Mouse (Mus musculus): Measurements from ENCODE around the gene Hacd3. TPM values are rescaled to one million over a fixed set of nuclear protein-coding genes. Genes with fewer than 3 reads are reported as not detected.

The Hacd3 gene
- polyA plus RNA-seq, 2 experiments, result 41.8 to 53.4 TPM

- 88% methylated on average over 9 of the region's 9 CpGs for WGBS
- Histone ChIP-seq H3K27ac (replicated peaks; ENCODE audit: low read depth, low read length) (no peak overlapping the region), H3K9me3 (ENCODE audit: control insufficient read depth, low read length) (no peaks in the 10 kb centered on the region), H3K4me3 (replicated peaks; ENCODE audit: low read length) (no peak overlapping the region), H3K4me2 (replicated peaks; ENCODE audit: low read depth, low read length, severe bottlenecking) (no peak overlapping the region), H3K36me3 (ENCODE audit: control insufficient read depth, insufficient read depth, low read length) (peaks cover 92% of the 10 kb centered on the region), H3K9ac (ENCODE audit: low read depth, low read length, severe bottlenecking) (no peak overlapping the region), H3K4me1 (ENCODE audit: control insufficient read depth, insufficient read depth, low read length) (no peaks in the 10 kb centered on the region), H3K27me3 (ENCODE audit: control insufficient read depth, insufficient read depth, low read length) (no peaks in the 10 kb centered on the region)
- no peak for TF ChIP-seq POLR2A (IDR thresholded peaks at IDR 0.05; ENCODE audit: borderline replicate concordance, extremely low read depth, insufficient read depth, insufficient read length)
- DNase-seq (ENCODE audit: low spot score) (no peak), ATAC-seq (ENCODE audit: low FRiP score, low read depth) (no peak)
These were observed 35.7 kb downstream of the Hacd3 start for GRCm38 (mm10) chr9:64985807-64986206.

GRCm38 (mm10) chr9:64985037-64985794, 36.3 kb downstream of the Hacd3 start:
- Histone ChIP-seq H3K9ac (ENCODE audit: low read depth, low read length, severe bottlenecking) (no peak overlapping the region), H3K27me3 (ENCODE audit: control insufficient read depth, insufficient read depth, low read length) (no peaks in the 10 kb centered on the region), H3K4me3 (replicated peaks; ENCODE audit: low read length) (no peak overlapping the region), H3K4me2 (replicated peaks; ENCODE audit: low read depth, low read length, severe bottlenecking) (no peak overlapping the region), H3K4me1 (ENCODE audit: control insufficient read depth, insufficient read depth, low read length) (no peaks in the 10 kb centered on the region), H3K9me3 (ENCODE audit: control insufficient read depth, low read length) (no peaks in the 10 kb centered on the region), H3K36me3 (ENCODE audit: control insufficient read depth, insufficient read depth, low read length) (peaks cover 91% of the 10 kb centered on the region), H3K27ac (replicated peaks; ENCODE audit: low read depth, low read length) (no peak overlapping the region)
- TF ChIP-seq POLR2A (IDR thresholded peaks at IDR 0.05; ENCODE audit: borderline replicate concordance, extremely low read depth, insufficient read depth, insufficient read length), result no peak
- DNase-seq (ENCODE audit: low spot score) (no peak), ATAC-seq (ENCODE audit: low FRiP score, low read depth) (no peak)
- WGBS, result 82% methylated on average over 8 of the region's 8 CpGs

- Histone ChIP-seq H3K27ac (replicated peaks; ENCODE audit: low read depth, low read length) (no peak overlapping the region), H3K27me3 (ENCODE audit: control insufficient read depth, insufficient read depth, low read length) (no peaks in the 10 kb centered on the region), H3K4me2 (replicated peaks; ENCODE audit: low read depth, low read length, severe bottlenecking) (no peak overlapping the region), H3K36me3 (ENCODE audit: control insufficient read depth, insufficient read depth, low read length) (peaks cover 93% of the 10 kb centered on the region), H3K9me3 (ENCODE audit: control insufficient read depth, low read length) (no peaks in the 10 kb centered on the region), H3K4me3 (replicated peaks; ENCODE audit: low read length) (no peak overlapping the region), H3K9ac (ENCODE audit: low read depth, low read length, severe bottlenecking) (no peak overlapping the region), H3K4me1 (ENCODE audit: control insufficient read depth, insufficient read depth, low read length) (no peaks in the 10 kb centered on the region)
- DNase-seq (ENCODE audit: low spot score) (no peak), ATAC-seq (ENCODE audit: low FRiP score, low read depth) (no peak)
- 59% methylated on average over 1 of the region's 1 CpGs for WGBS
- no peak for TF ChIP-seq POLR2A (IDR thresholded peaks at IDR 0.05; ENCODE audit: borderline replicate concordance, extremely low read depth, insufficient read depth, insufficient read length)
These were observed 39.6 kb downstream of the Hacd3 start for GRCm38 (mm10) chr9:64981904-64982303.

GRCm38 (mm10) chr9:64980548-64980947, 40.9 kb downstream of the Hacd3 start:
- no peaks in the 10 kb centered on the region for H3K27me3 ChIP-seq (ENCODE audit: control insufficient read depth, insufficient read depth, low read length)
- H3K4me2 ChIP-seq (replicated peaks; ENCODE audit: low read depth, low read length, severe bottlenecking), result no peak overlapping the region
- H3K9me3 ChIP-seq (ENCODE audit: control insufficient read depth, low read length), result no peaks in the 10 kb centered on the region
- no peak overlapping the region for H3K27ac ChIP-seq (replicated peaks; ENCODE audit: low read depth, low read length)
- WGBS, result 82% methylated on average over 3 of the region's 3 CpGs
- no peak for ATAC-seq (ENCODE audit: low FRiP score, low read depth)
- H3K4me3 ChIP-seq (replicated peaks; ENCODE audit: low read length), result no peak overlapping the region
- H3K9ac ChIP-seq (ENCODE audit: low read depth, low read length, severe bottlenecking), result no peak overlapping the region
- H3K36me3 ChIP-seq (ENCODE audit: control insufficient read depth, insufficient read depth, low read length), result peaks cover 94% of the 10 kb centered on the region
- no peak for DNase-seq (ENCODE audit: low spot score)
- TF ChIP-seq POLR2A (IDR thresholded peaks at IDR 0.05; ENCODE audit: borderline replicate concordance, extremely low read depth, insufficient read depth, insufficient read length), result no peak
- no peaks in the 10 kb centered on the region for H3K4me1 ChIP-seq (ENCODE audit: control insufficient read depth, insufficient read depth, low read length)

GRCm38 (mm10) chr9:64960978-64961320, 60.5 kb downstream of the Hacd3 start:
- Histone ChIP-seq H3K4me2 (replicated peaks; ENCODE audit: low read depth, low read length, severe bottlenecking) (peak overlapping the region; percentile 57), H3K4me3 (replicated peaks; ENCODE audit: low read length) (peak overlapping the region; percentile 82), H3K9me3 (ENCODE audit: control insufficient read depth, low read length) (no peaks in the 10 kb centered on the region), H3K36me3 (ENCODE audit: control insufficient read depth, insufficient read depth, low read length) (peaks cover 32% of the 10 kb centered on the region), H3K27ac (replicated peaks; ENCODE audit: low read depth, low read length) (peak overlapping the region; percentile 87), H3K9ac (ENCODE audit: low read depth, low read length, severe bottlenecking) (peak overlapping the region; percentile 96), H3K27me3 (ENCODE audit: control insufficient read depth, insufficient read depth, low read length) (no peaks in the 10 kb centered on the region), H3K4me1 (ENCODE audit: control insufficient read depth, insufficient read depth, low read length) (peaks cover 7% of the 10 kb centered on the region)
- under 1% methylated on average over 14 of the region's 17 CpGs for WGBS
- ATAC-seq (ENCODE audit: low FRiP score, low read depth), result peak; percentile 76
- no peak for TF ChIP-seq POLR2A (IDR thresholded peaks at IDR 0.05; ENCODE audit: borderline replicate concordance, extremely low read depth, insufficient read depth, insufficient read length)
- no peak for DNase-seq (ENCODE audit: low spot score)

Measured in limb, embryonic 14.5 days (tissue).